Mouse (Mus musculus): Measurements from ENCODE around the gene Hemk1. TPM values are rescaled to one million over a fixed set of nuclear protein-coding genes. Genes with fewer than 3 reads are reported as not detected.

Hemk1 gene
- polyA plus RNA-seq, 1 experiment = 17.7 TPM

GRCm38 (mm10) chr9:107346081-107346480 lies 7.9 kb upstream of the Hemk1 start:
- H3K27me3 ChIP-seq (ENCODE audit: control insufficient read depth, insufficient read depth, insufficient read length) = peaks cover 54% of the 10 kb centered on the region

DNA sequence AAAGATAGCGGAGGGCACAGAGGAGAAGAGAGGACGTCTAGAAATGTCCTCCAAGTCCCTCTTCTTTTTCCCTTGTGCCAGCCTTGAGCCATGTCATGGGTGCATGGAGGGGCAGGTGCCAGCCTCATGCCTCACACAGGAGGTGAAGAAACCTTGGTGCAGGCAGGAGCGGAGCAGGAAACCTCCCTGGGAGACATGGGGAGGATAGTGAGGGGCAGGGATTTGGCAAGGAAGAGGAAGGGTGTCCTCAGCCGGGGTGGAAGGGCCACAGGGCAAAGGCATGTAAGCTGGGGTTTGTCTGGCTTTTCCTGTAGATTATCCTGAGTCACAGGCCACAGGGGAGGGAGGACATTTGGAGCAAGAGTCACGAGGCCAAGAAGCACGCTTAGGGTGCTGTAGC lies 5.9 kb upstream of the Hemk1 start:
- no peaks in the 10 kb centered on the region for H3K79me2 ChIP-seq (ENCODE audit: control insufficient read depth, insufficient read depth)
- no peak overlapping the region for H3K4me3 ChIP-seq
- H3K36me3 ChIP-seq (ENCODE audit: control insufficient read depth, insufficient read depth) = no peaks in the 10 kb centered on the region
- no peak overlapping the region for H3ac ChIP-seq (ENCODE audit: control insufficient read depth, insufficient read length)
- TF ChIP-seq MAX (IDR thresholded peaks at IDR 0.05; ENCODE audit: low read depth) = no peak
- no peak overlapping the region for H3K4me2 ChIP-seq (ENCODE audit: low read depth)
- peaks cover 39% of the 10 kb centered on the region for H3K27me3 ChIP-seq (ENCODE audit: control insufficient read depth, insufficient read depth, insufficient read length)

More at GRCm38 (mm10) chr9:107346081-107346480, 7.9 kb upstream of the Hemk1 start:
- Histone ChIP-seq H3K4me2 (ENCODE audit: low read depth) (no peak overlapping the region), H3K4me3 (no peak overlapping the region), H3ac (ENCODE audit: control insufficient read depth, insufficient read length) (no peak overlapping the region), H3K79me2 (ENCODE audit: control insufficient read depth, insufficient read depth) (no peaks in the 10 kb centered on the region), H3K36me3 (ENCODE audit: control insufficient read depth, insufficient read depth) (no peaks in the 10 kb centered on the region)
- TF ChIP-seq REST (IDR thresholded peaks at IDR 0.05; ENCODE audit: insufficient read depth, insufficient read length) (no peak), POLR2AphosphoS2 (IDR thresholded peaks at IDR 0.05; ENCODE audit: insufficient read length, low read depth) (no peak), SRF (IDR thresholded peaks at IDR 0.05; ENCODE audit: control insufficient read depth, insufficient read length, low read depth) (no peak), MAX (IDR thresholded peaks at IDR 0.05; ENCODE audit: low read depth) (no peak), E2F4 (IDR thresholded peaks at IDR 0.05; ENCODE audit: insufficient read depth) (no peak), TCF12 (IDR thresholded peaks at IDR 0.05; ENCODE audit: insufficient read depth, poor library complexity, severe bottlenecking) (no peak), MYOG (IDR thresholded peaks at IDR 0.05; ENCODE audit: control insufficient read depth in 1 of 3, insufficient read depth in 1 of 3, insufficient read length in 2 of 3, low read depth in 2 of 3) (no peak), USF1 (IDR thresholded peaks at IDR 0.05; ENCODE audit: low read depth) (no peak), POLR2A (IDR thresholded peaks at IDR 0.05; ENCODE audit: insufficient read length, low read depth) (no peak), TCF3 (IDR thresholded peaks at IDR 0.05; ENCODE audit: insufficient read length, low read depth) (no peak), MYOD1 (IDR thresholded peaks at IDR 0.05; ENCODE audit: control insufficient read depth in 1 of 3, insufficient read length in 2 of 3, low read depth in 2 of 3) (no peak), CEBPB (IDR thresholded peaks at IDR 0.05; ENCODE audit: insufficient read depth, poor library complexity, severe bottlenecking) (no peak)

DNA sequence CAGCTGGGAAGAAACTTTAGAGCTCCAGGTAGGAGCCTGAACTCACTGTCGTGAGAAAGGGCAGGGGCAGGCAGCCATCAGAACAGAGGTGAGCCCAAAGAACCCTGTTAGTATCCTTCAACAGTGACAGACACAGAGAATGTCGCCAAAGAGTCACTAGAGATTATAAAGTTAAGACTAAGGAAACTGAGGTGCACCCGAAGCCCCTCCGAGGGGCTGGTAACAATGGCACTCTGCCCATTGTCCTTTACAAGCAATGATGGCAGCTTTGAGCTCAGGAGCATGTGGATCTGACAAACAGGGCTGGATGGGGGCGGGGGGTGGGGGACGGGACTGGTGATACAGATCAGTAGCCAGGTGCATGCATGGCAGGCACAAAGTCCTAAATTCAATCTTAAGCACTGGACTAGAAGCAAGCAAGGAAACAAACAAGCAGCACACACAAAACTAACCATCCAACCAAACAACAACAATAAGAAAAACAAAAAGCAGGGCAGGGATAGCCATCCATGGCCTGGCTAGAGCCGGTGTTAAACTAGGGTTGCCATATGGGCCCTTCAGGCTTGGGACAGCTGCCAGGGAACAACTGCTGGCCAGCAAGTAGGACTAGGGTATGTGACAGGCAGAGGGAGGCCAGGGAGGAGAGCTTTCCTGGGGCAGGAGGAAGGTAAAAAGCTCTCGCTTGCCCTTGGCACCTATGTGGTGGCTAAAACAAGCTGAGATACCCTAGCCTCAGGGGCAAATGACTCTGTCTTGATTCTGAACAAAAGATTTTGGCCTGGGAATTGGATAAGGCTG lies 5.2 kb upstream of the Hemk1 start:
- no peak overlapping the region for H3K4me2 ChIP-seq (ENCODE audit: low read depth)
- H3ac ChIP-seq (ENCODE audit: control insufficient read depth, insufficient read length) = no peak overlapping the region
- H3K4me3 ChIP-seq = no peak overlapping the region
- peaks cover 32% of the 10 kb centered on the region for H3K27me3 ChIP-seq (ENCODE audit: control insufficient read depth, insufficient read depth, insufficient read length)
- TF ChIP-seq E2F4 (IDR thresholded peaks at IDR 0.05; ENCODE audit: insufficient read depth) (no peak), CEBPB (IDR thresholded peaks at IDR 0.05; ENCODE audit: insufficient read depth, poor library complexity, severe bottlenecking) (no peak), MYOG (IDR thresholded peaks at IDR 0.05; ENCODE audit: control insufficient read depth in 1 of 3, insufficient read depth in 1 of 3, insufficient read length in 2 of 3, low read depth in 2 of 3) (peak in 1 of 3 experiments; percentile 36), MAX (IDR thresholded peaks at IDR 0.05; ENCODE audit: low read depth) (no peak), TCF12 (IDR thresholded peaks at IDR 0.05; ENCODE audit: insufficient read depth, poor library complexity, severe bottlenecking) (no peak), MYOD1 (IDR thresholded peaks at IDR 0.05; ENCODE audit: control insufficient read depth in 1 of 3, insufficient read length in 2 of 3, low read depth in 2 of 3) (no peak), SRF (IDR thresholded peaks at IDR 0.05; ENCODE audit: control insufficient read depth, insufficient read length, low read depth) (no peak)
- no peaks in the 10 kb centered on the region for H3K79me2 ChIP-seq (ENCODE audit: control insufficient read depth, insufficient read depth)
- no peaks in the 10 kb centered on the region for H3K36me3 ChIP-seq (ENCODE audit: control insufficient read depth, insufficient read depth)

GRCm38 (mm10) chr9:107342201-107342709 lies 4.1 kb upstream of the Hemk1 start:
- Histone ChIP-seq H3ac (ENCODE audit: control insufficient read depth, insufficient read length) (no peak overlapping the region), H3K4me2 (ENCODE audit: low read depth) (no peak overlapping the region), H3K36me3 (ENCODE audit: control insufficient read depth, insufficient read depth) (no peaks in the 10 kb centered on the region), H3K79me2 (ENCODE audit: control insufficient read depth, insufficient read depth) (no peaks in the 10 kb centered on the region), H3K27me3 (ENCODE audit: control insufficient read depth, insufficient read depth, insufficient read length) (peaks cover 29% of the 10 kb centered on the region), H3K4me3 (no peak overlapping the region)
- TF ChIP-seq MYOD1 (IDR thresholded peaks at IDR 0.05; ENCODE audit: control insufficient read depth in 1 of 3, insufficient read length in 2 of 3, low read depth in 2 of 3) (no peak), TCF12 (IDR thresholded peaks at IDR 0.05; ENCODE audit: insufficient read depth, poor library complexity, severe bottlenecking) (no peak), SRF (IDR thresholded peaks at IDR 0.05; ENCODE audit: control insufficient read depth, insufficient read length, low read depth) (no peak)

- Histone ChIP-seq H3K4me3 (peak overlapping the region; percentile 18), H3K79me2 (ENCODE audit: control insufficient read depth, insufficient read depth) (no peaks in the 10 kb centered on the region), H3K4me2 (ENCODE audit: low read depth) (peak overlapping the region; percentile 79), H3ac (ENCODE audit: control insufficient read depth, insufficient read length) (no peak overlapping the region), H3K27me3 (ENCODE audit: control insufficient read depth, insufficient read depth, insufficient read length) (peaks cover 17% of the 10 kb centered on the region), H3K36me3 (ENCODE audit: control insufficient read depth, insufficient read depth) (no peaks in the 10 kb centered on the region)
- TF ChIP-seq USF1 (IDR thresholded peaks at IDR 0.05; ENCODE audit: low read depth) (no peak), MYOG (IDR thresholded peaks at IDR 0.05; ENCODE audit: control insufficient read depth in 1 of 3, insufficient read depth in 1 of 3, insufficient read length in 2 of 3, low read depth in 2 of 3) (no peak), TCF12 (IDR thresholded peaks at IDR 0.05; ENCODE audit: insufficient read depth, poor library complexity, severe bottlenecking) (no peak), MYOD1 (IDR thresholded peaks at IDR 0.05; ENCODE audit: control insufficient read depth in 1 of 3, insufficient read length in 2 of 3, low read depth in 2 of 3) (no peak), SRF (IDR thresholded peaks at IDR 0.05; ENCODE audit: control insufficient read depth, insufficient read length, low read depth) (no peak), POLR2A (IDR thresholded peaks at IDR 0.05; ENCODE audit: insufficient read length, low read depth) (no peak), MAX (IDR thresholded peaks at IDR 0.05; ENCODE audit: low read depth) (no peak)
Measured at GRCm38 (mm10) chr9:107340911-107341645, 2.9 kb upstream of the Hemk1 start.
